Mouse (Mus musculus): ENCODE data around the gene Olfr283.
"Not testable (repeated sequence)": the region's sequence is repeated elsewhere in the genome, so short reads cannot be mapped to it uniquely, and the experiment has no call there.

The Olfr283 gene

DNA sequence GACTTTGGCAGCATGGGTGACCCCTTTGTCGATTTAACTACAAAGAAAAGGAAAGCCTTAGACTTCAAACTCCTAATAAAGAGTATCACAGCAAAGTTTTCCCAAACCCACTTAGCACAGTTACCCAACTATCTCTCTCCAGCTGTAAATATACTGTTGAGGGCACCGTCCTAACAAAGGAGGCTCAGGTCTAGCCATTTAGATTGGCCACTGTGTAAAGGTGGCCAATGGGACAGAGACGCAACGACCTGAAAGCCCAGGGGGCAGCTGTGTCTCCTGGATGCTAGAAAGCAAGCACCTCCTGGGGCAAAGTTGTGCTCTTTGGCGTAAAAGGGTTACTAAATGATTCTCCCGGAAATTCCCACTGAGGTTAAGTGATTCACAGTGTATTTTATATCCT is at the start of gene Olfr283:
Gene Olfr283, minus strand, starts transcription at position 101 of the 400 bp plus-strand sequence.
- in situ Hi-C loops (cut with MboI, MseI), result loop anchor here (5.0 kb wide), 1 partner anchor 61 kb away; no protein-coding TSS in a partner anchor

DNA sequence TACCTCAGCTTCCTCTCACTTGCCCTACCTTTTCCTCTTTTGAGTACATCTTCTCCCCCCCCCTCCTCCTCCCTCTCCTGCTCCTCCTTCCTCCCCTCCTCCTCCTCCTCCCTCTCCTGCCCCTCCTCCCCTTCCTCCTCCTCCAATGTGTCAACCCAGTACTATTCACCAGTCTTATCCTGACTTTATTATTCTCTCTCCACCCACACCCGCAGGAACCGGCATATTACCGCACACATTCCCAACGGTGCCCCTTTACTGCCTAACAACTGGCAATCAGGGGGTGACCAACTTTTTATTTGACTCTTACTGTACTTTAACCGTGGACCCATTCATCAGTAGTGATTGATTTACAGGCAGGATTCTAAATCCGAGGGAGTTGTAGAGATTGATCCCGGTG is 44.4 kb upstream of the Olfr283 start:
- in situ Hi-C loops (cut with MboI, MseI), result no loop called here

DNA sequence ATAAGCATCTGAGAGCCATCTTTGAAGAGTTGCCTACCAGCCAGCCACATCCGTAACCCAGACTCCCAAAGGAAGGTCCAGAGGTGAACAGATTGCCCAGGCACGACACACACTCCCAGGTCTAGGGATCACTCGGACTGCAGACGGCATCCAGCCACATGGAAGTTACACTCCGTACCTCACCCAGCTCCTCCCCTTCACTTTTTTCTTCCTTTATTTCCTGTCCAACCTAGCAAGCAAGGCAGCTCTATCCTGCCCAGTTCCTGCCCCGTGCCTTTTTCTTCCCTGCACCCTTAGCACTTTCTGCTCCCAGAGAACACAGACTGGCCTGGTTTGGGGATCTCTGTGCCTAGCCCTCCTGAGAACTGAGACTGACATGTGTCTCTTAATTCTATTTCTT is 44.0 kb upstream of the Olfr283 start:
- in situ Hi-C loops (cut with MboI, MseI), result no loop called here

DNA sequence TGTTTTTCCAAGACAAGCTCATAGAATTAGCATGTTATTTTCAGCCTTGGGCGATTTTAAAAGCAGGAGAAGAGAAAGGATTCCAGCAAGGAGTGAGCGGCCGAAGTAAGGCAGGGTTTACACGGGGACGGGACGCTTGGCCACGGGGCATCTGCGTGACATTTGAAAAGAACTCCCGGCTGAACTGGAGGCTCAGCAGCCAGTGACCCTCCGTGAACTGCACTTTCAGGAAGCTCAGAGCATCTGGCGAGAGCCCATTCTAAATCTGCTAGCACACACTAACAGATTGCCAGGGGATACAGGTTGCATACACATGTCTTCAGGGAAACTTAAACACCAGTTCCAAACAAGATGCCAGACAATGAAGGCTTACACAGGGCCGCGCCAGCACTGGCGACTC is 43.6 kb upstream of the Olfr283 start:
- in situ Hi-C loops (cut with MboI, MseI), result no loop called here

DNA sequence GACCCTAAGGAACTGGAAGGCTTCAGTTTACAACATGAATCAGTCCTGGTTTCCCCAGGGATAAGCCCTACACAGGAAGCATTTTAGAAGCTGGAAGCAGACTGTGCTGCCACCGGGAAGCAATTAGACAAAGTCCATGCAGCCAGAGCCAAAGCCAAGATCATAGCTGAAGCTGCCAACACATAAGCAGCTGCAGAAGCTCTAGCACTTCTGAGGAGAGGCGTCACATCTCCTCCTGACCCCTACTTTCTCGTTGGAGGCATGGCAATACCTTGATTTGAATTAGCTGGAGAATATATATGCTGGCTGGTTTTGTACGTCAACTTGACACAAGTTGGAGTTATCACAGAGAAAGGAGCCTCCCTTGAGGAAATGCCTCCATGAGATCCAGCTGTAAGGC is 40.2 kb upstream of the Olfr283 start:
- in situ Hi-C loops (cut with MboI, MseI), result no loop called here

DNA sequence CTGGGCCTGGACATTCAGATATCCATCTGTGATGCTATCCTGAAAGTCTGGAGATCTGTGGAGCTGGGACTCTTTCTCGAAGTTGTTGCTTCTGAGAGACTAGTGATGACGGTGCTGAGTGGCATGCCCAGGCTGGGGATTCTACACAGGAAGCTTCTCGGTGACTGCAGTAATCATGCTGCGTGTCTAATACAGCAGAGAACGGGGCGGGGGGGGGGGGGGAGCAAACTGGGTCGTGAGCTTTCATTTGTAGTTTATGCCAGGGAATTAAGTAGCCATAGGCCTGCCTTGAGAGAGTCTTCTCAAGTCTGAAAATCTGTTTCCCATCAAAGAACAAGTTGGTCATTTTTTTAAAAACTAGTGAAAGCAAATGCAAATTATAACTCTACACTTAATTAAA is 37.4 kb upstream of the Olfr283 start:
- in situ Hi-C loops (cut with MboI, MseI), result no loop called here

DNA sequence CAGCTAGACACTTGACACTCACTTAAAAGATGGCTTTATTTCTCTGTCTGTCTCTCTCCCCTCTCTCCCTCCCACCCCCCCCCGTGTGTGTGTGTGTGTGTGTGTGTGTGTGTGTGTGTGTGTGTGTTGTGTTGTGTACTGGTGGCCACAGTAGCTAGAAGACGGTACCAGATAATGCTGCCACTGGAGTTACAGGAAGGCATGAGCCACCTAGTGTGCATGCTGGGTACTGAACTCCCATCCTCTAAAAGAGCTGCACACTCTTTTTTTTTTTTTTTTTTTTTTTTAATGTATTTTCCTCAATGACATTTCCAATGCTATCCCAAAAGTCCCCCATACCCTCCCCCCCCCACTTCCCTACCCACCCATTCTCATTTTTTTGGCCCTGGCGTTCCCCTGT is 36.5 kb upstream of the Olfr283 start:
- in situ Hi-C loops (cut with MboI, MseI), result not testable (repeated sequence)

DNA sequence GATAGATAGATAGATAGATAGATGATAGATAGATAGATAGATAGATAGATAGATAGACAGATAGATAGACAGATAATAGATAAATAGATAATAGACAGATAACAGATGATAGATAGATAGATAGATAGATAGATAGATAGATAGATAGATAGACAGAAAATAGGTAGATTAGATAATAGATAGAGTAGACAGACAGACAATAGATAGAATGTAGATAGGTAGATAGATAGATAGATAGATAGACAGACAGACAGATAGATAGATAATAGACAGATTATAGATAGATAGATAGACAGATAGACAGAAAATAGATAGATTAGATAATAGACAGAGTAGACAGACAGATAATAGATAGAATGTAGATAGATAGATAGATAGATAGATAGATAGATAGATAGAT is 36.1 kb upstream of the Olfr283 start:
- in situ Hi-C loops (cut with MboI, MseI), result not testable (repeated sequence)

DNA sequence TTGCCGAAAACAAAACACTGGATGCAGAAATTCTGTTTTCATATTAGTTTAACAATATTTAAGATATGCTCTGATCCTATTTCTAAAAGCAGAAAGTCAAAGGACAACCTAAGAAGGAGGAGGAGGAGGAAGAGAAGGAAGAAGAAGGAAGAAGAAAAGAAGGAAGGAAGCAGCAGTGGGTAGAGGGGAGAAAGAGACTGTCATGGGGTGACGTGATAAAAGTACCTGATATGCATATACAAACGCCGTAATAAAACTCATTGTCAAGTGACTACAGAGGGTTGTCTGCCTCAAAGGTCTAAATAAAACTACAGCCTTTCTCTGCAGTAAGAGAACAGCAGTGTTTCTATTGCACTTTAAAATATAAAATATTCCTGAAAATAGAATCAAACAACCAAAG is 35.2 kb upstream of the Olfr283 start:
- in situ Hi-C loops (cut with MboI, MseI), result no loop called here

DNA sequence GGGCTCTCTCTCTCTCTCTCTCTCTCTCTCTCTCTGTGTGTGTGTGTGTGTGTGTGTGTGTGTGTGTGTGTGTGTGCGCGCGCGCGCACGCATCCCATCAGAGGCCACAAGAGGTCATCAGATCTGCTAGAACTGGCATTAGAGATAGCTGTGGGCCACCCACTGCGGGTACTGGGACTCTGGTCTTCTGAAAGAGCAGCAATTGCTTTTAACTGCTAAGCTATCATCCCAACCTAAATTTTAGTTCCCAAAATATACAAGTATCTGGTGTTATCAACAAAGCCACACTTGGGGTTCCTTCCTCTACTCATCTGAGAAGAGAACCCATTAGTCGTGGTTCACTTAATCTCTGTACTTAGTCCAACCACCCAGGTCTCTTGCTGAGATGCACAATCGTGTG is 29.5 kb upstream of the Olfr283 start:
- in situ Hi-C loops (cut with MboI, MseI), result no loop called here

DNA sequence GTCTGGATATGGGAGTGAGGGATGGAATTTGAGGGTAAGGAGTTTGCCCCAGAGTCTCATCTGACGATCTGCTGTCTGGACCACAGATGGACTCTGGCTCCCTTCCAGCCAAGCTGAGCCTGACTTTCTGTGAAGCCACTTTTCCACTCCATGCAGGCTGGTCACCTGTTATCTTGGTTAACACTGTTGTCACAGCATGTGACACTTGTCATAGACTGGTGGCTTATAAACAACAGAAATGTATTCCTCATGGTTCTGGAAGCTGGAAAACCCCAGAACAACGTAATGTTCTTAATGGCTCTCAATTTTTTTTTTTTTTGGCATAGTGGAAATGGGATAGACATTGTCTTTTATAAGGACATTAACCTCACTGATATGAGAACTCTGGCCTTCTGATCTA is 28.9 kb upstream of the Olfr283 start:
- in situ Hi-C loops (cut with MboI, MseI), result no loop called here

DNA sequence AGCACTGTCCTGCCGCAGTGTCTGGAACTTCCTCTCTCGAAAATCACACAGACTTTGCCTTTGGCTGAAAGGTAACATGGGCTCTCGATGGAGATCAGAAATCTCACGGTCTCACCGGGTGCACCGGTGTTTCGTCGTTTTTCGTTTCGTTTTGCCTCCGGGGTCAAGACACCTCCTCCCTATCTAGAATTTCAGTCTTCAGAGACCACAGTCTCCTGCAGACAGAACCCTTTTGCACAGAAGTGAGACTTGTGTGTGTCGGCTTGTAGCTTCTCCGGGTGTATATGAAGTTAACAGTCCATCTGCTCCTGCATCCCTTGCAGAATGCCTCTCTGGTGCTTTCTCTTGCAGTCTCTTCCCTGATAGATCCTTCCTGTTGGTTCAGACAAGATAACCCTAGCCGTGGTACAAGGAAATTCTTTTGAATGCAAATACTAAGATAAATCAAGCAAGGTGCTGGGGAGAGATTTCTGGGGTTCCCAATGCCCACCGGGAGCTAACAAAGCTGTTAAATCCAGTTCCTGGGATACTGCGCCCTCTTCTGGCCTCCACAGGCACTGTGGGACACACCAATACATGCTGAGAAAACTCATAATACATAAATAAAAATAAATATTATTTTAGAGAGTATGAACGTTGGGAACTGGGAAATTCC is 27.8 kb upstream of the Olfr283 start:
- in situ Hi-C loops (cut with MboI, MseI), result no loop called here

DNA sequence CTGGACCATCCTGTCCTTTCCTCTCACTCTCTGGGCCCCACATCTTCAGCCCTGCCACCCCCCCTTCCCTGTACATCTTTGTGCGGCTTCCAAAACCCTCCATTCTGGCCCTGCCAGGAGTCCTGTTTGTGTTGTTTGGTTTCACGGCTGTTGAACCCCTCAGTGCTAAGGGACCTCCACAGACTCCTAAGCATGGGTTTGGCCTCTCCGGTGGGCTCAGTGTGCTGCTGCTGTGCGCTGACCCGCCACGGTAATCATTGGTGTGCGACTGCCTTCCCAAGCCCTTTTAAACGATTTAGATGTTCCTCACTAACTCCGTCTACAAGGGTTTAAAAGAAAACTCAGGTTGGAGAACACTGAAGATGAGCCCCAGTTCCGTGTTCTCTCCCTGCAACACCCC is 21.6 kb upstream of the Olfr283 start:
- in situ Hi-C loops (cut with MboI, MseI), result no loop called here

DNA sequence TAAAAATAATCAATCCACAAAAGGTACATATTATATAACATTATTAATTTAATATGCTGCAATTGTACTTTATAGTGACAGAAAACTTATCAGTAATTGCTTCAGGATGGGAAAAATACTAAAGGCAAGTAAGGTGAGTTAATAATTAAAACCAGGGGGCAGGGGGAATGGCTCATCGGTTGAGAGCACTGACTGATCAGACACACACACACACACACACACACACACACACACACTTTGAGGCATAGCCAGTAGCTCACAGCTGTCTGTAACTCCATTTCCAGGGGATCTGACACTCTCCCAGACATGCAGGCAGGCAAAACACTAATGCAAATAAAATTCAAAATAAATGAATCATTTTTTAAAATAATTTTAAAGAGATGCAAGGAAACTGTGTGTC is 16.4 kb upstream of the Olfr283 start:
- in situ Hi-C loops (cut with MboI, MseI), result no loop called here

DNA sequence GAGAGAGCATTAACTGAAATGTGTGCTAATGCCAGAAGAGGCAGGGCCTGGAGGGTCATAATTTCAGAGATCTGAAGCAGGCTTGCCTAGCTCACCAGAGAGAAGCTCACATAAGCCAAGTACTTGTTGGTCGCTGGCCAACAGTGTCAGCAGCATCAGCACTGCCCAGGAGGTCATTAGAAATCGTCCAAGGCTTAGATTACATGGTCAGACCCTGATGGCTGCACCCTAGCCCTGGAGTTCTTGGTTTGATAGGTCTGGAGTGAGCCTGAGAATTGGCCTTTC is 11.1 kb upstream of the Olfr283 start:
- in situ Hi-C loops (cut with MboI, MseI), result no loop called here

DNA sequence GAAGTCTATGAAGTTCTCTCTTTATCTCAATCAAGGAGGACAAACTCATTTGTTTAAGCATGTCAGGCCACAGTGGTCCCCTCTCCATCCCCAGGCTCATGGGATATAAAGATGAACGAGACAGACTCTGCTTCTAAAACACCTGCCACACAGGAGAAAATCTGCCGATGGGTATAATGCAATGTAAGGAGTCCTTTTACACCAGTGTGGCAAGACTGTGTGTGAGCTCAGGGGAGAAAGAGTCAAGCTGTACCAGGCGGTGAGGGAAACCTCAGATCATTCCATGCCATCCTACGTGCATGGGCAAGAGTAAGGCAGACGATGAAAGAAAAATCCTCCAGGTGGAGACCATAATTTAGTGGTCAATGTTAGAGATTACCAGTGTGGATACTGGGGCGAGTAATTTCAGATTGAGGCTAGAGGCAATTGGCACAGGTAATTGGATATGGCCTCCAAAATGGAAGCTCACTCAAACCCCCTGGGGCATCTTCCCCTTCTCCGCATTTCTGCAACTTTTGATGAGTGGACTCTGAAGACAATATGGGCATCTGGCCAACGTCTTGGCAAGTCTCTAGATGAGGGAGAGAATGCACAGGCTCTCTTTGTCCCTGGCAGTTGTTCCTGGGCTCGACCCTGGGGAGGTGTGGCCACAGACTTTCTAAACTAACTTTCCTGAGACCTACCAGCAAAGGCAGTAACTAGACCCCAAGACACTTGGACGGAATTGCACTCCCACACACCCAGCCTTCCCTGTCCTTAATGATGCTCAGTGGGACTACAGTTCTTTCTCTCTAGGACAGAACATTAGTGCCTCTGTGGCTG is 10.5 kb upstream of the Olfr283 start:
- in situ Hi-C loops (cut with MboI, MseI), result no loop called here

DNA sequence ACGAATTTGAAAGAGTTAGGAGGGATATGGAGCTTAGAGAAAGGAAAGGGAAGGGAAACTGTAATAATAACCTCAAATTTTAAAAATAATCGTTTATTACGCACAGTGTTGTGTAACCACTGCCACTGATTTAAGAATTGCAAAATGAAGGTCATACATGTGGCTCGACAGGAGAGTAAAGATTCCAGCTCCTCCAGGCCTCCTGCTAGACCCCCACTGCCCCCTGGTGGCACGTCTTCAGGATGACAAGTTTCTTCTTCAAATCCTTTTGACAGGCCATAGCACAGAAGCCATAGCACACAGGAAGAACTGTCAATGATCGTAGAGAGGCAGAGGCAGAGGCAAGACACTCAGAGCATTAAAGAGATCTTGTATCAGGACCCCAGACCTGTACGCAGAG is 9.1 kb upstream of the Olfr283 start:
- in situ Hi-C loops (cut with MboI, MseI), result no loop called here

DNA sequence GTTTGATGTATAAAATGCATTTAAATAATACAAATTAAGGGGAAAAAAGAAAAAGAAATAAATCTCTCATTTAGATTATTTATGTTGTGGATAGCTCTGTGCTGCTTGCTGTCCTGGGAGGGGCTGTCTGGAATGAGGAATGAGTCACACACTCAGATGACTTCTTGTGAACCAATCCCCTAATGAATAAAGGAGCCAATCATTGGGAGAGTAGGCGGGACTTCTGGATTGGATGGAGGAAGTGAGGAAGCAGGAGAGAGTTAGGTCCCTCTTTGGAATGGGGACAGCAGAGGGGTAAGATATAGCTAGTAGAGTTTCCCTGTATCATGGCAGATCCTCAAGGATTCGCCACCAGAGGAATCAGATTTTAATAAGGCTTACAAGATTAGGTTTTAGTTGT is 6.9 kb upstream of the Olfr283 start:
- in situ Hi-C loops (cut with MboI, MseI), result no loop called here

DNA sequence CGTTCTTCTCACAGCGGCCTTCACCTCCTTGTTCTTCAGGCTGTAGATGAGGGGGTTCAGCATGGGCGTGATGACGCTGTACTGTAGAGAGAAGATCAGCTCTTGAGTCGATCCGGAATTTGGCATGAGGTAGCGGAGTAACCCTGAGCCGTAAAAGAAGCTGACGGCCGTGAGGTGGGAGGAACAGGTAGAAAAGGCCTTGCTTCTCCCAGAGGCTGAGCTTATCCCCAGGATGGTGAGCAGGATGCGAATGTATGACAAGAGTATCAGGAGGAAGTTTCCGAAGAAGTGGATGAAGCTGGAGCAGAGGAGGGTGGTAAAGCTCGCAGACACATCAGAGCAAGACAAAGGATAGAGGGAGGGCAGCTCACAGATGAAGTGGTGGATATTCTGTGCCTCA is 2.5 kb downstream of the Olfr283 start:
- in situ Hi-C loops (cut with MboI, MseI), result no loop called here

DNA sequence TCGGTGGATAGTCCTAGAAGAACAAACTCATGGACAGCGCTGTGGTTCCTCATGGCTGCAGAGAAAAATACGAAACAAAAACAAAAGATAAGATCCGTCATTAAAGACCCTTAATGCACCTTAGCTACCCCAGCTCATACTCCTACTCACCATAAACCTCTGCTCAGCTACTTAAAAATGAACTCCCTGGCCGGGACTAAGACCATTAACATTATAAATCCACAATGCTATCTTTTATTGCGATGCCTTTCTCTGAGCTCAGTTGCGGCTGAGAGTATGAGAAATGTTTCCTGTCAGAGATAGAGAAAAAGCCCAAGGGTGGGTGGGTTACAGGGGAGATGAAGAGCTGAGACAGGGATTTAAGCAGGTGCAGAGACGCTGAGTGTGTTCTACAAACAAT is 39.9 kb downstream of the Olfr283 start, which contains the start of gene Olfr284:
Gene Olfr284, minus strand, starts transcription at position 101 of the 400 bp plus-strand sequence.
- in situ Hi-C loops (cut with MboI, MseI), result no loop called here
